Mouse (Mus musculus) CH12.LX (cell line): ENCODE measurements at regions not wholly inside any gene's neighbourhood (a gene's known extent, or its start where the extent isn't known, plus 50 kb on each side); places are given as distances from the start of the nearest gene placed in this dataset.

ENCODE experiments used
- CTCF ChIP-seq, 2 experiments: IDR thresholded peaks in 1 of 2; conservative IDR thresholded peaks in 1 of 2; 2 replicates each; pipeline ENCODE4 v1.5.1; 2011 to 2012; ENCODE audit warnings: low read depth in 2 of 2, low read length in 2 of 2, improper control_type of control experiment in 1 of 2, inconsistent platforms in 1 of 2, mild to moderate bottlenecking in 1 of 2, moderate library complexity in 1 of 2
- EP300 ChIP-seq: IDR thresholded peaks from 2 replicates; pipeline ENCODE4 v1.6.1; 2011; ENCODE audit warnings: low read length, improper control_type of control experiment
- GABPA ChIP-seq: IDR thresholded peaks from 2 replicates; pipeline ENCODE4 v1.6.1; 2012; ENCODE audit warnings: low read depth, low read length, improper control_type of control experiment, inconsistent platforms; ENCODE audit not compliant: insufficient replicate concordance
- JUN ChIP-seq: IDR thresholded peaks from 2 replicates; pipeline ENCODE4 v1.6.1; 2011; ENCODE audit warnings: low read depth, mild to moderate bottlenecking, low read length, improper control_type of control experiment, moderate library complexity; ENCODE audit not compliant: insufficient read depth
- JUND ChIP-seq: conservative IDR thresholded peaks from 2 replicates; pipeline ENCODE4 v1.6.1; 2011; ENCODE audit warnings: low read depth, low read length, improper control_type of control experiment
- MAFK ChIP-seq: IDR thresholded peaks from 2 replicates; pipeline ENCODE4 v1.6.1; 2011; ENCODE audit warnings: low read length, improper control_type of control experiment; ENCODE audit not compliant: insufficient replicate concordance
- MAX ChIP-seq: IDR thresholded peaks from 2 replicates; pipeline ENCODE4 v1.6.1; 2011; ENCODE audit warnings: low read length, improper control_type of control experiment
- MYC ChIP-seq: IDR thresholded peaks from 2 replicates; pipeline ENCODE4 v1.6.1; 2011; ENCODE audit warnings: low read depth, mild to moderate bottlenecking, improper control_type of control experiment, low read length
- POLR2A ChIP-seq: IDR thresholded peaks from 2 replicates; pipeline ENCODE4 v1.6.1; 2011; ENCODE audit warnings: low read depth, mild to moderate bottlenecking, improper control_type of control experiment, low read length
- POLR2AphosphoS2 ChIP-seq: IDR thresholded peaks from 2 replicates; pipeline ENCODE4 v1.6.1; 2011; ENCODE audit warnings: low read depth, low read length, improper control_type of control experiment
- TCF12 ChIP-seq: IDR thresholded peaks from 2 replicates; pipeline ENCODE4 v1.6.1; 2014; ENCODE audit warnings: low read depth, mild to moderate bottlenecking, inconsistent platforms, low read length, improper control_type of control experiment
- ZNF384 ChIP-seq: IDR thresholded peaks from 2 replicates; pipeline ENCODE4 v1.6.1; 2012; ENCODE audit warnings: low read depth, low read length, improper control_type of control experiment, inconsistent platforms

- no peak for TF ChIP-seq CTCF (conservative IDR thresholded peaks at IDR 0.05 in 1 of 2, IDR thresholded peaks at IDR 0.05 in 1 of 2; ENCODE audit: low read depth in 2 of 2, low read length in 2 of 2)
- no peak for TF ChIP-seq JUND
- TF ChIP-seq POLR2AphosphoS2, result no peak
- TF ChIP-seq GABPA, result no peak
- TF ChIP-seq MYC, result no peak
- TF ChIP-seq MAX, result no peak
- no peak for TF ChIP-seq EP300
- TF ChIP-seq MAFK, result no peak
- TF ChIP-seq JUN, result no peak
- TF ChIP-seq ZNF384, result no peak
- TF ChIP-seq TCF12, result no peak
- no peak for TF ChIP-seq POLR2A
Measured at GRCm38 (mm10) chr13:80267131-80267530, 616.1 kb upstream of the Arrdc3 start.
